Mouse (Mus musculus): ENCODE results near the gene Bid. TPM values are rescaled to one million over a fixed set of nuclear protein-coding genes. Genes with fewer than 3 reads are reported as not detected.
"Not testable (repeated sequence)": the region's sequence is repeated elsewhere in the genome, so short reads cannot be mapped to it uniquely, and the experiment has no call there.

Gene Bid
- polyA plus RNA-seq, 1 experiment, result 0.10 TPM

DNA sequence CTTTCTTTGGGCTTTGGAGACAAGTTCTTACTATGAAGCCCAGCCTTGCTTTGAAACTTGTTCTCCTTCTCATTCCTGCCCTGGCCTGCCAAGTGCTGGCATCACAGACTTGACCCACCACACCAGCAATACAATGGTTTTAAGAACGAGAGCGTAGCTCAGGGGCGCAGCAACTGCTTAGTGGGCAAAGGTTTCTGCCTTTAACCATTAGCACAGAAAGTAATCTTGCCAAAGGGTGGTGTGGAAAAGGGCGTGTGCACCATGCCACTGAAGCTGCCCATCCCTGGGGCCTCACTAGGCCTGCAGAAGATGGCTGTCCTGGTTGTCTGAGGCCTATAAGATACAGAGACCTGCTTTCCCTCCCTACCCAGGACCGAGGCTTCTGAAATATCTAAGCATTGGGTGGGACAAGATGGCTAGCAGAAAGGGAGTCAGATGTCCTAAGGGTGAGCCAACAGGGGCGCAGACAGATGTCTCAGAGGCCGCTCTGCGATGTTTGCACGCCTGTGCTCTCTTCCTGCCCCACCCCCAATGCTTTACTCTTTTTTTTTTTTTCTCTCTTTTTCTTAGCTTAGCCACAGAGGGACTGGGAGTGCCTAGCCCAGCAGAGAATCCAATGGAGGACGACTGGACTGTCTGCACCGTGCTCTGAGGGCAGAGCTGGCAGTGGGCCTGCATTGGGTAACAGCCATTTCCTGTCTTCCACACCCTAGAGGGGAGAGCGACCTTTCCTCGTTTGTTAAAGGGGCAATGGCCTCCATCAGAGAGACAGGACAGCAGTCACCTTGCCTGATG, 5.2 kb downstream of the Bid start:
- TF ChIP-seq TAL1 (IDR thresholded peaks at IDR 0.05; ENCODE audit: low read length), result no peak
- no peak for TF ChIP-seq GATA1 (IDR thresholded peaks at IDR 0.05; ENCODE audit: low read length)
- peaks cover 25% of the 10 kb centered on the region for H3K36me3 ChIP-seq (ENCODE audit: control insufficient read depth)

DNA sequence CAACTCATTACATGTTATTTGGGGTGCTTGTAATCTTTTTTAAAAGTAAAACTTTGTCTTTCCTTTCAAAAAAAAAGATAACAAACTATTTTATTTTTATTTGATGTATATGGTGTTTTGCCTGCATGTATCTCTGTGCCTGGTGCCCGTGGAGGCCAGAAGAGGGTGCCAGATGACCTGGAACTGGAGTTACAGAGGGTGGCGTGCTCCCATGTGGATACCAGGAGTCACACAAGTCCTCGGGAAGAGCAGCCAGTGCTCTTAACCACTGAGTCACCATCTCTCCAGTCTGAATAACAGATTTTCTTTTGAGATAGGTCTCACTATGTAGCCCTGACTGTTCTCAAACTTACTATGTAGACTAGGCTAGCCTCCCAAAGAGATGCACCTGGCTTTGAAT, 7.2 kb downstream of the Bid start:
- Histone ChIP-seq H3K4me1 (ENCODE audit: control insufficient read depth) (peaks cover 43% of the 10 kb centered on the region), H3K36me3 (ENCODE audit: control insufficient read depth) (peaks cover 34% of the 10 kb centered on the region)

More for the DNA sequence above, 5.2 kb downstream of the Bid start:
- no peaks in the 10 kb centered on the region for H3K9me3 ChIP-seq (ENCODE audit: control insufficient read depth, low read length)
- H3K27me3 ChIP-seq (ENCODE audit: control insufficient read depth), result no peaks in the 10 kb centered on the region
- H3K4me3 ChIP-seq (replicated peaks), result no peak overlapping the region
- peaks cover 60% of the 10 kb centered on the region for H3K4me1 ChIP-seq (ENCODE audit: control insufficient read depth)

DNA sequence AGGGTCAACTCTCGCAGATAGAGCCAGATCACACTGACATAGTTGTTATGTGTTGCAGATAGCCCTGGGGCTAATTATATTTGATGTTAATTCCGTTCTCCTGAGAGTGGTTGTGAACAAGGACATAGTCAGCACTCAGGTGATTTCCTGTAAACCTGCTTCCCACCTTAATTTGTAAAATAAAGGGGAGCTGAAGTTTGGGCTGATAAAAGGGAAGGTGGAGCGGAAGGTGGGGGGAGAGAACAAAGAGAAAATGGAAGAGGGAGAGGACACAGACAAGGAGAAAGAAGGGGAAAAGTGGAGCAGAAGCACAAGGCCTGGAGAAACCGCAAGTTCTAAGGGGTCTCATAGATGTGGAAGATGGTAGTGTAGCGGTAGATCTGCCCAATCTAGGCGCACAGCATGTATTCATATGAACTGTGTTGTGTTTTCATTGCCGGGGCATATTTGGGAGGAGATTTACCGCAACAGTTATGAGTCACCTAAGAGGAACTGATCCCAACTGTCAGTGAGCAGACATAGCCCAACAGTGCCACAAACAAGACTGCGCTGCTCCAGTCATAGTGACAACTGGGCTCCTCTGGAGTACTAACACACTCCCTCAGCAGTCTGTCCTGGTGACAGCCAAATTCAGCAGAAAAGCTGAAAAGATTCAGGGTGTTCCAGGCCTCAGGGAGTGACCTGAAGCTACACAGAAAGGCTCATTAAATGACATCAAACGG, 8.6 kb downstream of the Bid start:
- H3K4me3 ChIP-seq (replicated peaks); H3K27me3 ChIP-seq (ENCODE audit: control insufficient read depth); H3K9me3 ChIP-seq (ENCODE audit: control insufficient read depth, low read length): not testable (repeated sequence)
- peaks cover 28% of the 10 kb centered on the region for H3K36me3 ChIP-seq (ENCODE audit: control insufficient read depth)
- H3K4me1 ChIP-seq (ENCODE audit: control insufficient read depth), result peaks cover 41% of the 10 kb centered on the region

More for the DNA sequence above, 7.2 kb downstream of the Bid start:
- Histone ChIP-seq H3K27me3 (ENCODE audit: control insufficient read depth) (no peaks in the 10 kb centered on the region), H3K4me3 (replicated peaks) (no peak overlapping the region), H3K9me3 (ENCODE audit: control insufficient read depth, low read length) (no peaks in the 10 kb centered on the region)
- TF ChIP-seq GATA1 (IDR thresholded peaks at IDR 0.05; ENCODE audit: low read length) (no peak), TAL1 (IDR thresholded peaks at IDR 0.05; ENCODE audit: low read length) (no peak)

DNA sequence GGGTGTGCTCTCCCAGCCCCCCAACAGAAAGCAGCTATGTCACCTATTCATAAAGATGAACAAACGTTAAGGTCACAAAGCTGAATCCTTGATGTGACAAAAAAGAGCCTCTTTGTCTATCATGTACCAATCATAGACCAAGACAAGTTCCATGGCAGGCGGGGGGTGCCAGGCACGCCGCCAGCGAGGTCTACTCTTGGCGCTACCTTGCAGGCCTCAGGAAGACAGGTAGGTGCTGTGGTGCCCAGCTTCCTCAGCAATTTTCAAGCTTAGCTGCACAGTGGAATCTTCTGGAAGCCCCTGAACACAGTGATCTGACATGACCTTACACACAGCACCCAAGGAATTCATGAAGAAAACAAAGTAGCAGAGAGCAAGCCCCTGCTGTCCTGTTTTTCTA, 10.1 kb downstream of the Bid start:
- H3K9me3 ChIP-seq (ENCODE audit: control insufficient read depth, low read length), result no peaks in the 10 kb centered on the region
- H3K4me1 ChIP-seq (ENCODE audit: control insufficient read depth), result peaks cover 27% of the 10 kb centered on the region
- peaks cover 26% of the 10 kb centered on the region for H3K36me3 ChIP-seq (ENCODE audit: control insufficient read depth)
- TF ChIP-seq GATA1 (IDR thresholded peaks at IDR 0.05; ENCODE audit: low read length) (no peak), TAL1 (IDR thresholded peaks at IDR 0.05; ENCODE audit: low read length) (no peak)
- no peak overlapping the region for H3K4me3 ChIP-seq (replicated peaks)
- H3K27me3 ChIP-seq (ENCODE audit: control insufficient read depth), result no peaks in the 10 kb centered on the region

DNA sequence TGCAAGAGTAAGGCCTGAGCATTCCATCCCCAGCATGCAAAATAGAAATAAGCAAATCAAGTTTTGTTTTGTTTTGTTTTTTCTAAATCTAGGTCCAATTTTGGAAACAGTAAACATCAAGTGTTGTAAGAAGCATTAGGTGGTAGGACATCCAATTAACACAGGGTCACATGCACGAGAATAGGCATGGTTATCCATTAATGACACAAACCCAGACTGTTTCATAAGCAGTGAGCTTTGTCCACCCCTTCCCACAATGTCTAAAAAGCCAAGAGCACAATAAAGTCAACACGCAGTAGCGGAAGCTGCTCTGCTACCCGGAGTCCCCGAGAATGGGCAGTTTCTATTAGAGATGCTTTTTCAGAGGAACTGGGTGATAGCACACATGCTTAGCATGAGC, 11.5 kb downstream of the Bid start:
- Histone ChIP-seq H3K27me3 (ENCODE audit: control insufficient read depth) (no peaks in the 10 kb centered on the region), H3K9me3 (ENCODE audit: control insufficient read depth, low read length) (no peaks in the 10 kb centered on the region), H3K4me3 (replicated peaks) (no peak overlapping the region), H3K4me1 (ENCODE audit: control insufficient read depth) (peaks cover 16% of the 10 kb centered on the region), H3K36me3 (ENCODE audit: control insufficient read depth) (peaks cover 32% of the 10 kb centered on the region)
- no peak for TF ChIP-seq GATA1 (IDR thresholded peaks at IDR 0.05; ENCODE audit: low read length)
- no peak for TF ChIP-seq TAL1 (IDR thresholded peaks at IDR 0.05; ENCODE audit: low read length)

DNA sequence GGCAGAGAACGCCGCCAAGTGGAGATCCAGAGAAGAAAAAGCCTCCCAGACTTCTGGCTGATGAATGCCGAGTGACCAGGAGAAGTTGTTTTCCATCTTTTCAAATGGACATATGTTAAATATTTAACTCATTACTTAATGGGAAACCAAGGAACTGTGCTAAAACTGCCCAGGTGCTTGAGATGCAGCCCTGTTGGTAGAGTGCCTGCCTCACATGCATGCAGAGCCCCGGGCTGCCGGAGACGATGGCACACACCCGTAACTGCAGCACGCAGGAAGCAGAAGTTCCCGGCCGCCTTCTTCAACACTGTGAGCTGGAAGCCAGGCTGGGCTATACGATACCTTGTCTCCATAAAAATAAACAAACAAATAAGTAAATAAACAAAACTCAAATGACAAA, 12.7 kb downstream of the Bid start:
- H3K9me3 ChIP-seq (ENCODE audit: control insufficient read depth, low read length), result no peaks in the 10 kb centered on the region
- peaks cover 39% of the 10 kb centered on the region for H3K36me3 ChIP-seq (ENCODE audit: control insufficient read depth)
- no peak overlapping the region for H3K4me3 ChIP-seq (replicated peaks)
- TF ChIP-seq GATA1 (IDR thresholded peaks at IDR 0.05; ENCODE audit: low read length), result no peak
- no peaks in the 10 kb centered on the region for H3K27me3 ChIP-seq (ENCODE audit: control insufficient read depth)
- H3K4me1 ChIP-seq (ENCODE audit: control insufficient read depth), result peaks cover 14% of the 10 kb centered on the region

DNA sequence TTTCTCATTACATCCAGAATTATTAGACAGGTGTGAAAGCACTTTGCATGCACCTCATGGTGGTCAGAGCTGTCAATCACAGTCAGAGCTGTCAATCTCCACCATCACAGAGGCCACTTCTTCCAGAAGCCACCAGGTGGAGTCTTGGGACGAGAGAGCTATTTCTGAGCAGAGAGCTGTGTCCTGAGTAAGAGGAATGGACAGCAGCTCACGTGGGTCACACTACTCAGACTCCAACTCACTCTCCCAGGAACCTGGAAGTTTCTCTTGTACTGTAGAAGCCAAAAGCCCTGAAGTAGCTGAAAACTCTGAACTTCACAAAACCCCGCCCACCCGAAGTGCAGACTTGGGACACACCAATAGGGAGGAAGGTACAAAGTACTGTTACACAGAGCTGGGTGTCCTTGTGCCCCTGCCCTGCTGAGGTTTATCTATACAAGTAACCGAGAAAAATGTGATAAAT, 13.2 kb downstream of the Bid start:
- peaks cover 44% of the 10 kb centered on the region for H3K36me3 ChIP-seq (ENCODE audit: control insufficient read depth)
- H3K9me3 ChIP-seq (ENCODE audit: control insufficient read depth, low read length), result no peaks in the 10 kb centered on the region
- no peak for TF ChIP-seq GATA1 (IDR thresholded peaks at IDR 0.05; ENCODE audit: low read length)
- no peak for TF ChIP-seq TAL1 (IDR thresholded peaks at IDR 0.05; ENCODE audit: low read length)
- H3K4me3 ChIP-seq (replicated peaks), result no peak overlapping the region
- H3K4me1 ChIP-seq (ENCODE audit: control insufficient read depth), result peaks cover 14% of the 10 kb centered on the region
- H3K27me3 ChIP-seq (ENCODE audit: control insufficient read depth), result no peaks in the 10 kb centered on the region

DNA sequence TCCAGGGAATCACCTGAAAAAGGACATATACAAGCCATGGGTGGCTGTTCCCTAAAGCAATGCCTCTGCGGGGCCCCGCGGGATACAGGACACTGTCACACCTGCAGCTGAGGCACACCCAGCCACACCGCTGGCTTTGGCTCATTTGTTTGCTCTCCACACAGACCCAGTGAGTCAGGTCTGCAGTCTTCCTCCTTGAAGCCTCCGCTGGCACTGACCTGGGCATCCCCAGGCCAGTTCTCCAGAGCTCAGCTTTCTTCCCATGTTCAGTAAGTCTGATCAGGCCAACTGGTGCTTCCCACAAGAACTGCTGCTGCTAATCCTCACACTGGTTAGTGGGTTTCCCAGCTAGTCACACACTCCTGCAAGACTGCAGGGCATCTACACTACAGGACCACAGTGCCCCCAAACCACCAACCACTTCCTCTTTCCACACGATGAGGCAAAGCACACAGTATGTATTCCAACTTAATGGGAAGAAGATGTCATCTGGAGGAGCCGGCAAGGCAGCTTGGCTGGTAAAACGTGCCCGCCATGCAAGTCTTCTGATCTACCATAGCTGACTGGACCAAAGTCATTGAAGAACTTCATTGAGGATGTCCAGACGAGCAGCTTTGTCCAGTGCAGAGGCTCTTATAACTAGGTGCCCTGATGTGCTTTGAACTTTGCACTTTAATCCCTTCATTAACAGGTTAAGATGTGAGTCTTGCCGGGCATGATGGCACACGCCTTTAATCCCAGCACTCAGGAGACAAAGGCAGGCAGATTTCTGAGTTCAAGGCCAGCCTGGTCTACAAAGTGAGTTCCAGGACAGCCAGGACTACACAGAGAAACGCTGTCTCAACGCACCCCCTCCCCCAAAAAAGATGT, 14.6 kb downstream of the Bid start:
- TF ChIP-seq GATA1 (IDR thresholded peaks at IDR 0.05; ENCODE audit: low read length) (no peak), TAL1 (IDR thresholded peaks at IDR 0.05; ENCODE audit: low read length) (no peak)
- H3K36me3 ChIP-seq (ENCODE audit: control insufficient read depth), result peaks cover 49% of the 10 kb centered on the region
- no peak overlapping the region for H3K4me3 ChIP-seq (replicated peaks)
- no peaks in the 10 kb centered on the region for H3K27me3 ChIP-seq (ENCODE audit: control insufficient read depth)
- H3K9me3 ChIP-seq (ENCODE audit: control insufficient read depth, low read length), result no peaks in the 10 kb centered on the region
- H3K4me1 ChIP-seq (ENCODE audit: control insufficient read depth), result peaks cover 14% of the 10 kb centered on the region
